9 mouse cellular contexts compared by ENCODE assay signal in the genomic region with DNA sequence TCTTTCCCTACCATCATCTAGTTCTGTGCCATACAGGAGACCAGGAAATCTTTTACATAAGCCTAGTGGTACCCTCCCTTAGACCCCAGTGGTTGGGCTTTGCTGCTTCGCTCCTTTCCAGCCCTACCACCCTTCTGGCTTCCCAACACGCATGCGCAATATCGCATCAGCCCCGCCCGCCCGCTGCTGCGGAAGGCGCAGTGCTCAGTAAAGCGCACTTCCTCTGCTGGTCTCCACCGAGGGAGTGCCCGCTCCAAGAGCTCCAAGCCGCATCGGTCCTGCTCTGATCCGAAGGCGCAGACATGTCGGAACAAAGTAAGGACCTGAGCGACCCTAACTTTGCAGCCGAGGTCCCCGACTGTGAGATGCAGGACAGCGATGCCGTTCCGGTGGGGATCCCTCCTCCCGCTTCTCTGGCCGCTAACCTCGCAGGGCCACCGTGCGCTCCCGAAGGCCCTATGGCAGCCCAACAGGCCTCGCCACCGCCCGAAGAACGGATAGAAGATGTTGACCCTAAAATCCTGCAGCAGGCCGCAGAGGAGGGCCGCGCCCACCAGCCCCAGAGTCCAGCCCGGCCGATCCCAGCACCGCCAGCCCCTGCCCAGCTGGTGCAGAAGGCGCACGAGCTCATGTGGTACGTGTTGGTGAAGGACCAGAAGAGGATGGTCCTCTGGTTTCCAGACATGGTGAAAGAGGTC. TPM values are rescaled to one million over a fixed set of nuclear protein-coding genes. Genes with fewer than 3 reads are reported as not detected.
DNase-seq lines count a peak whose midpoint lies in the region; ATAC-seq lines count a peak whose summit lies in the region.
"Had no signal": no experiment of that assay in that cellular context is flagged by ENCODE, and none has a peak within 500 bp of the region (broad histone marks: within the 10 kb centered on the region; RNA-seq: fewer than 3 reads in every experiment).

No protein-coding gene starts in this region.

- 11% methylated on average over 42 of the region's 42 CpGs for WGBS in intestine, embryonic 16.5 days

- peak overlapping the region; percentile 68 for H3K9ac ChIP-seq in intestine, embryonic 16.5 days (ENCODE audit: low read depth, low read length)

- no peaks in the 10 kb centered on the region for H3K4me1 ChIP-seq in intestine, embryonic 16.5 days (ENCODE audit: control insufficient read depth, insufficient read depth, low read length)

- no peaks in the 10 kb centered on the region for H3K36me3 ChIP-seq in intestine, embryonic 16.5 days (ENCODE audit: control insufficient read depth, insufficient read depth, low read length)

- peak overlapping the region; percentile 55 for H3K4me3 ChIP-seq in intestine, embryonic 16.5 days (ENCODE audit: low read length)

- no peak overlapping the region for H3K27ac ChIP-seq in intestine, embryonic 16.5 days (ENCODE audit: low read length)

- H3K27me3 ChIP-seq in intestine, embryonic 16.5 days (replicated peaks; ENCODE audit: control insufficient read depth, insufficient read depth, low read length) = no peaks in the 10 kb centered on the region

- intact Hi-C loops in left cerebral cortex, postnatal 14 days (cut with DNase I) = no loop called here

- H3K9me3 ChIP-seq in intestine, embryonic 16.5 days (ENCODE audit: control insufficient read depth, low read length) = no peaks in the 10 kb centered on the region

- ATAC-seq in intestine, embryonic 16.5 days = peak; percentile 93

- peak; percentile 89 for DNase-seq in adrenal gland, postnatal 14 days
- peak; percentile 84 for DNase-seq in embryo, embryonic 9.5 days (ENCODE audit: extremely low spot score)
- peak; percentile 74 to 85 for DNase-seq in gastrocnemius, postnatal 4 days (ENCODE audit: low spot score in 2 of 2)
- peak; percentile 67 to 83 for DNase-seq in left cerebral cortex, postnatal 14 days (ENCODE audit: low spot score in 2 of 2)
- DNase-seq in mesoderm, embryonic 11.5 days (ENCODE audit: low read depth, low spot score) = peak; percentile 87
- DNase-seq in skeletal muscle tissue, adult 2 months (ENCODE audit: low read depth, low spot score) = peak; percentile 47
- DNase-seq in natural killer cell, adult 2 months (ENCODE audit: low spot score in 2 of 2) = no peak

- peak overlapping the region; percentile 62 for H3K4me2 ChIP-seq in intestine, embryonic 16.5 days (ENCODE audit: low read depth, low read length)

RNA-seq across cellular contexts. Expression of gene Ndn, which starts 1.9 kb away (rescaled TPM):
- 77.8 and 79.0 TPM in 2 replicates for total RNA-seq in adrenal gland, postnatal 14 days (2021)
- total RNA-seq in gastrocnemius, postnatal 4 days (2021) = 100 to 1,000 TPM; 140 to 188 TPM
- polyA plus RNA-seq in intestine, embryonic 16.5 days (2015; fragmentation: Nextera tagmentation; extraction: Ambion mirVana) = 48.6 and 52.0 TPM in 2 replicates
- 100 to 1,000 TPM; 137 to 166 TPM for total RNA-seq in left cerebral cortex, postnatal 14 days (2021)

RNA-seq across cellular contexts. Expression of gene Magel2, which starts 28.6 kb away (rescaled TPM):
- 2.0 and 3.1 TPM in 2 replicates for total RNA-seq in adrenal gland, postnatal 14 days (2021)
- total RNA-seq in gastrocnemius, postnatal 4 days (2021) = 10 to 100 TPM; 10.6 to 14.3 TPM
- 0.50 and 0.59 TPM in 2 replicates for polyA plus RNA-seq in intestine, embryonic 16.5 days (2015; fragmentation: Nextera tagmentation; extraction: Ambion mirVana)
- total RNA-seq in left cerebral cortex, postnatal 14 days (2021) = 1 to 10 TPM; 1.7 to 3.1 TPM
- polyA plus RNA-seq: gonadal fat pad, adult 2 months had no signal

Comparison
In these comparisons a context has a peak if more than half of its experiments do, and no peak if none do; other contexts are left out.
1. DNase-seq: peak in adrenal gland, postnatal 14 days (single experiment), embryo, embryonic 9.5 days (single experiment), gastrocnemius, postnatal 4 days (2 of 2), left cerebral cortex, postnatal 14 days (2 of 2), mesoderm, embryonic 11.5 days (single experiment) and skeletal muscle tissue, adult 2 months (single experiment); none in natural killer cell, adult 2 months (0 of 2).